Mouse (Mus musculus): ENCODE data around the gene Wdr47. TPM values are rescaled to one million over a fixed set of nuclear protein-coding genes. Genes with fewer than 3 reads are reported as not detected.
"Not testable (repeated sequence)": the region's sequence is repeated elsewhere in the genome, so short reads cannot be mapped to it uniquely, and the experiment has no call there.

Wdr47 gene
- polyA plus RNA-seq, 1 experiment from 2014 or later = 91.5 TPM

GRCm38 (mm10) chr3:108646036-108646435 lies 55.0 kb downstream of the Wdr47 start:
- no peak overlapping the region for H3K9ac ChIP-seq
- no peaks in the 10 kb centered on the region for H3K27me3 ChIP-seq
- H3K4me3 ChIP-seq = no peak overlapping the region
- no peak overlapping the region for H3K27ac ChIP-seq
- WGBS = 57% methylated on average over 7 of the region's 7 CpGs
- no peaks in the 10 kb centered on the region for H3K9me3 ChIP-seq
- peaks cover 37% of the 10 kb centered on the region for H3K36me3 ChIP-seq
- no peak overlapping the region for H3K4me2 ChIP-seq
- ATAC-seq (ENCODE audit: low FRiP score) = no peak
- no peaks in the 10 kb centered on the region for H3K4me1 ChIP-seq (replicated peaks)

DNA sequence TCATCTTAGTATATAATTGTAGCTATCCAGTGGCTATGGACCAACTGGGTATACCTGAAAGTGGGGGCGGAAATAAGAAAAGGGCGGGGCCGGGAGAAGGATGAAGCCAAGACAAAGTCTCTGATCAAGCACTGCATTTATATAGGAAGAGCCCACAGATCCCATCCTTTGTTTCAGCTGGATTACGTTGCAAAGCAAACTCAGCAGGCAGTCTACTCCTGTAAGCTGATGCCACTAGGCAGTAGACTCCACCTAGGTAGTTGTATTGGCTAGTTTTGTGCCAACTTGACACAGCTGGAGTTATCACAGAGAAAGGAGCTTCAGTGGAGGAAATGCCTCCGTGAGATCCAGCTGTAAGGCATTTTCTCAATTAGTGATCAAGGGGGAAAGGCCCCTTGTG lies 56.6 kb downstream of the Wdr47 start:
- 51% methylated on average over 5 of the region's 5 CpGs for WGBS
- not testable (repeated sequence) for H3K9ac ChIP-seq; ATAC-seq (ENCODE audit: low FRiP score); H3K4me2 ChIP-seq; H3K4me1 ChIP-seq (replicated peaks); H3K4me3 ChIP-seq; H3K27ac ChIP-seq; H3K9me3 ChIP-seq; H3K27me3 ChIP-seq
- H3K36me3 ChIP-seq = peaks cover 34% of the 10 kb centered on the region

DNA sequence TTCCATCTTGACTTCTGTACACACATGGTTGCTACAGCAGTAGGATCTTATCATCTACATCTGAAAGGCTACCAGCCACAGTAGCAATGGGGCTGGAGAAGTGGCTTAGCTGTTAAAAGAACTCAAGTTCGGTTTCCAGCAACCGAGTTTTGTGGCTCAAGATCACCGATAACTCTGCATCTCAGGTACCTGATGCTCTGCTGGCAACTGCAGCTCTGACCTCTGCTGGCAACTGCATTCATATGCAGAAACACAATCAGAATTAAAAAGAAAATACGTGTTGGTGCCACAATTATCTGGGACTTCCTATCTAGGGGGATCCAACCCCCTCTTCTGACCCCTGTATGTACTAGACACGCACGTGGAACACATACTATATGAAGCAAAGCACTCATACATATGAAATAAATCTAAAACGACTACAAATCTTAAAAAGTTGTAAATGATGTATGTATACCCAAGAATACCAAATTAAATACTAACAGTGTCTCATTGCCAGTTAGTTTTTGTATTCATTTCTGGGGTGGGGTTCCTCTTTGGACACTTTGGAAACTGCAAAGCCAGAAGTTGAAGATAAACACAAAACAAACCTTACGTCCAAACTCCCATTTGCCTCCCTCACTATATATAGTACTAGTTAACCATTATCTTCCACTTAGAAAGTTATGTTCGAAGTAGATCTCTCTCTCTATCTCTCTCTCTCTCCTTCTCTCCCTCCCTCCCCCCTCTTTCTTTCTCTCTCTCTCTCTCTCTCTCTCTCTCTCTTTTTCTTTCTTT lies 62.0 kb downstream of the Wdr47 start:
- Histone ChIP-seq H3K9me3 (no peaks in the 10 kb centered on the region), H3K4me1 (replicated peaks) (peaks cover 13% of the 10 kb centered on the region), H3K27ac (no peak overlapping the region), H3K4me2 (peak overlapping the region; percentile 31; the same call in 1 of the 2 replicates), H3K4me3 (no peak overlapping the region), H3K27me3 (no peaks in the 10 kb centered on the region), H3K36me3 (no peaks in the 10 kb centered on the region), H3K9ac (no peak overlapping the region)
- no peak for ATAC-seq (ENCODE audit: low FRiP score)
- WGBS = 28% methylated on average over 9 of the region's 9 CpGs

DNA sequence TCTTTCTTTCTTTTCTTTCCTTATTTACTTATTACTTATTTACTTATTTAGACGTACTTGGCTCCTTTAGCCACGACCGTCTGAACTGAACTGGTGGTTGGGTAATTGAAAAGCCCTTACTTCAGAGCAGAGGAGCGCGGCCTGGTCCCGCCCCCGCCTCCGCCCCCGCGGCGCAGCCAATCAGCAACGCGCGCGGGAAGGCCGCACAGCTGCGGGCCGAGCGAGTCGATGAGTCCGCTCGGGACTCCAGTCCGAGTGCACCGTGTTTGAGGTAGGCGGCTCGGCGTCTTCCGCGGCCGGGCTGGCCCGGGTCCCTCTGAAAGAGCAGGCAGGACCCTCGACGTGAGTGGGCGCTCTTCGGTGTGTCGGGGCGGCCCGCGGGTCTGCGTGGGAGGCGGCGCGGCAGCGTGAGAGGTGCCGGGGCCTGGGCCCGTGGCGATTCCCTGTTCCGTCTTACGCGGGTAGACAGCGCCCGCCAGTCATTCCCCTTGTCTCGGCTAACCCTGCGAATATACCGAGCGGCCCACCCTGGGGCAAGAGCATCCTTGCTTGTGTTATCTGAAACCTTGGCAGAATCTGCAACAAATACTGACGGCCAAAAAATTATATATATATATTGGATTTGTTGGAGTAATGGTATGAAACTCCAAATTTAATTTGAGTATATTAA lies 62.8 kb downstream of the Wdr47 start, which contains the start of gene Clcc1:
TSS of gene Clcc1 (plus strand) at position 204 of the 670 bp plus-strand sequence.
- under 1% methylated on average over 57 of the region's 57 CpGs for WGBS
- Histone ChIP-seq H3K9me3 (no peaks in the 10 kb centered on the region), H3K27me3 (no peaks in the 10 kb centered on the region), H3K27ac (peak within 1 kb of the TSS; percentile 90), H3K36me3 (no peaks in the 10 kb centered on the region), H3K9ac (peak within 1 kb of the TSS; percentile 88), H3K4me2 (peak within 1 kb of the TSS; percentile 66), H3K4me1 (replicated peaks) (peaks cover 13% of the 10 kb centered on the region), H3K4me3 (peak within 1 kb of the TSS; percentile 82)
- ATAC-seq (ENCODE audit: low FRiP score) = peak; percentile 96

DNA sequence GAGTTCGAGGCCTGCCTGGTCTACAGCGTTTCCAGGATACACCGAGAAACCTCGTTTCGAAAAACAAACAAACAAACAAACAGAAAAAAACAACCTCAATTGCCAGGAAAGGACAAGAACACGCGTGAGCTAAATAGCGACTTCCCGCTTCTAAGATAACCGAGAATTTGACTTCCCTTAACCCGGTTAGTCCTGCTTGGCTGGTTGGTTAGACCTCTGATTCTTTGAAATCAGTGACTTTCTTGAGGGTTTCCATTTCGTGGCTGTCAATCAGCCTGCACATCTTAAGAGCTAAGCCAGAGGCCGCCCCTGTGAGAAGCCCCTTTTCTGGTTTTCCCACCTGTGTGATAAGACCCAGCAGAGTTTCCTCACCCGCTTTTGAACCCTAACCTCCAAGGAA lies 63.5 kb downstream of the Wdr47 start:
- Histone ChIP-seq H3K9ac (peak overlapping the region; percentile 88), H3K4me2 (peak overlapping the region; percentile 66), H3K27ac (0 out of 2 replicates have a peak overlapping the region, but pooled peaks have one; percentile 90), H3K9me3 (no peaks in the 10 kb centered on the region), H3K4me3 (peak overlapping the region; percentile 82), H3K27me3 (no peaks in the 10 kb centered on the region), H3K4me1 (replicated peaks) (peaks cover 13% of the 10 kb centered on the region), H3K36me3 (no peaks in the 10 kb centered on the region)
- no peak for ATAC-seq (ENCODE audit: low FRiP score)
- 34% methylated on average over 14 of the region's 14 CpGs for WGBS

- Histone ChIP-seq H3K27me3 (no peaks in the 10 kb centered on the region), H3K36me3 (no peaks in the 10 kb centered on the region), H3K4me2 (no peak overlapping the region; the same call in 1 of the 2 replicates), H3K9me3 (no peaks in the 10 kb centered on the region), H3K27ac (no peak overlapping the region), H3K4me1 (replicated peaks) (peaks cover 13% of the 10 kb centered on the region), H3K4me3 (no peak overlapping the region), H3K9ac (no peak overlapping the region)
- ATAC-seq (ENCODE audit: low FRiP score) = no peak
- 75% methylated on average over 7 of the region's 7 CpGs for WGBS
Observed at GRCm38 (mm10) chr3:108655486-108655885, 64.4 kb downstream of the Wdr47 start.

GRCm38 (mm10) chr3:108658612-108659011 lies 67.5 kb downstream of the Wdr47 start:
- Histone ChIP-seq H3K4me3 (no peak overlapping the region), H3K27ac (no peak overlapping the region), H3K27me3 (no peaks in the 10 kb centered on the region), H3K9me3 (no peaks in the 10 kb centered on the region), H3K4me2 (no peak overlapping the region), H3K9ac (no peak overlapping the region), H3K4me1 (replicated peaks) (peaks cover 10% of the 10 kb centered on the region), H3K36me3 (peaks cover 21% of the 10 kb centered on the region)
- ATAC-seq (ENCODE audit: low FRiP score) = no peak
- 96% methylated on average over 9 of the region's 9 CpGs for WGBS

GRCm38 (mm10) chr3:108660941-108661340 lies 69.9 kb downstream of the Wdr47 start:
- Histone ChIP-seq H3K4me2 (no peak overlapping the region), H3K4me3 (no peak overlapping the region), H3K9ac (no peak overlapping the region), H3K27me3 (no peaks in the 10 kb centered on the region), H3K9me3 (no peaks in the 10 kb centered on the region), H3K27ac (no peak overlapping the region), H3K36me3 (peaks cover 41% of the 10 kb centered on the region), H3K4me1 (replicated peaks) (no peaks in the 10 kb centered on the region)
- ATAC-seq (ENCODE audit: low FRiP score) = no peak
- WGBS = 72% methylated on average over 1 of the region's 1 CpGs

DNA sequence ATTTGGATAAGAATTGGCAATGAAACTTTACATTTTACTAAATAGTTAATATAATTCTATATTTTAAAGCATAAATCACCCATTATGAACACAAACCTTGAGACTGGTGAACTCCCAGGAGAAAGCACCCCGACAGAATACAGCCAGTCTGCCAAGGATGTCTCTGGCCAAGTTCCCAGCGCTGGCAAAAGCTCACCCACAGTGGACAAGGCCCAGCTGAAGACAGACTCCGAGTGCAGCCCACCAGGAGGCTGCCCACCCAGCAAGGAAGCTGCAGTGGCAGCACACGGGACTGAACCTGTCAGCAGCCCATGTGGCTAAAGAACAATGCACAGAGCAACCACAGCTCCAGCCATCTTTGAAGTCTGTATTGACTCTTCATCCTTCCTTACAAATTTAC lies 85.5 kb downstream of the Wdr47 start:
- peaks cover 86% of the 10 kb centered on the region for H3K36me3 ChIP-seq

GRCm38 (mm10) chr3:108681004-108681403 lies 89.9 kb downstream of the Wdr47 start:
- Histone ChIP-seq H3K9me3 (no peaks in the 10 kb centered on the region), H3K36me3 (peaks cover 81% of the 10 kb centered on the region), H3K27me3 (no peaks in the 10 kb centered on the region), H3K9ac (no peak overlapping the region), H3K4me1 (replicated peaks) (no peaks in the 10 kb centered on the region), H3K4me3 (no peak overlapping the region), H3K27ac (no peak overlapping the region), H3K4me2 (no peak overlapping the region)
- 81% methylated on average over 4 of the region's 4 CpGs for whole genome bisulfite sequencing
- no peak for ATAC-seq (ENCODE audit: low FRiP score)

More for the DNA sequence above, 85.5 kb downstream of the Wdr47 start:
- Histone ChIP-seq H3K27ac (no peak overlapping the region), H3K4me3 (no peak overlapping the region), H3K4me2 (no peak overlapping the region), H3K9ac (no peak overlapping the region), H3K27me3 (no peaks in the 10 kb centered on the region), H3K9me3 (no peaks in the 10 kb centered on the region), H3K4me1 (replicated peaks) (no peaks in the 10 kb centered on the region)
- 69% methylated on average over 4 of the region's 4 CpGs for WGBS
- ATAC-seq (ENCODE audit: low FRiP score) = no peak

- ATAC-seq (ENCODE audit: low FRiP score); H3K4me2 ChIP-seq; H3K4me1 ChIP-seq (replicated peaks); H3K27ac ChIP-seq; H3K27me3 ChIP-seq; H3K9ac ChIP-seq; H3K4me3 ChIP-seq; H3K9me3 ChIP-seq: not testable (repeated sequence)
- peaks cover 68% of the 10 kb centered on the region for H3K36me3 ChIP-seq
- 92% methylated on average over 5 of the region's 5 CpGs for WGBS
Observed at GRCm38 (mm10) chr3:108683597-108683996, 92.5 kb downstream of the Wdr47 start.

DNA sequence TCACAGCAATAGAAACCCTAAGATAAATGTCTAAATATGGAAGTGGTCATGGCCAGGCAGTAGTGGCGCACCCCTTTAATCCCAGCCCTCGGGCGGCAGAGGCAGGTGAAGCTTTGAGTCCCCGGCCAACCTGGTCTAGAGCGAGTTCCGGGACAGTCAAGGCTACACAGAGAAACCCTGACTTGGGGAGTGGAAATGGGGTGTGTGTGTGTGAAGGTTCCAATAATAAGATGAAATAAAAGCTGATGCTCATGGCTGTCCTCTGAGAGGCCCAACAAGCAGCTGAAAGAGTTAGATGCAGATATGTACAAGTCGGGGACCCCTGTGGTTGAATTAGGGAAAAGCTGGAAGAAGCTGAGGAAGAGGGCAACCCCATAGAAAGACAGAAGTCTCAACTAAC lies 94.6 kb downstream of the Wdr47 start:
- H3K4me1 ChIP-seq (replicated peaks) = no peaks in the 10 kb centered on the region; the same call in none of the 2 replicates
- 98% methylated on average over 7 of the region's 7 CpGs for whole genome bisulfite sequencing

More for the DNA sequence above, 94.6 kb downstream of the Wdr47 start:
- Histone ChIP-seq H3K9me3 (no peaks in the 10 kb centered on the region), H3K27ac (no peak overlapping the region), H3K4me2 (no peak overlapping the region), H3K4me3 (no peak overlapping the region), H3K27me3 (no peaks in the 10 kb centered on the region), H3K36me3 (peaks cover 53% of the 10 kb centered on the region), H3K9ac (no peak overlapping the region)
- ATAC-seq (ENCODE audit: low FRiP score) = no peak

All from hindbrain, embryonic 13.5 days (tissue).